Comparison of ENCODE assay signal across 8 mouse cellular contexts in the genomic region with DNA sequence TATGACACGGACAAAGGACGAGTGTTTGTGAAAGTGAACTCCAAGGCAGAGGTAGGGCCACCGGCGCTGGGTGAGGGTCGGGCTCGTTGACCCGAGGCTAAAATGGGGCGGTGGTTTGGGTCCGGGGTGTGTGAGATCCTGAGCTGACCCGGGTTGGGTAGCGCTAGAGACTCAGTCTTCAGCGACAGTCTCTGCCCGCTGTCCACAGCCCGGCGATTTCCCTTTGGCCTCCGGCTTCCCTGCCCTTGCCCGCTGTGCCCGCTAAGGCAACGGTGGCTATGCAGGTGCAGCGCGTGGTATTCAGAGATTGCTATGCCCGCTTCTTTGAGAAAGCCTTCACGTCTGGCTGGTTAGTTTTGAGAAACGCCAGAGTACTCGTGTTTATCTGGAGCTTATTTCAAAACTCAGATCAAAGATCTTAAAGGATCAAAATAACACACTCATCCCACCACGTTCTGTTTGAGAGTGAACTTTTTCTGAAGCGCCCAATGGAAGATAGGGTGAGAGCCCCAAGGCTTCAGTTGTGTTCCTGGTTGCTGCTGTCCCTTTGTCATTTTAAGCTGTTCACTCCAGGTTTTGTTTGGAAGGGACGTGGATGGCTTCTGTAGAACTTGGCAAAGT. TPM values are rescaled to one million over a fixed set of nuclear protein-coding genes. Genes with fewer than 3 reads are reported as not detected.
DNase-seq lines count a peak whose midpoint lies in the region; ATAC-seq lines count a peak whose summit lies in the region.

No protein-coding gene starts in this region.

- H3K9ac ChIP-seq in heart, embryonic 15.5 days, result peak overlapping the region; percentile 81
- H3K9ac ChIP-seq in hindbrain, embryonic 16.5 days (ENCODE audit: low read depth, low read length), result peak overlapping the region; percentile 72

- H3K27ac ChIP-seq in heart, embryonic 15.5 days, result peak overlapping the region; percentile 82
- H3K27ac ChIP-seq in brown adipose tissue, adult 24 weeks (replicated peaks; ENCODE audit: low read depth, low read length), result peak overlapping the region; percentile 44; the same call in 1 of the 2 replicates
- H3K27ac ChIP-seq in hindbrain, embryonic 16.5 days (ENCODE audit: low read depth, low read length), result peak overlapping the region; percentile 21; the same call in 1 of the 2 replicates

- H3K36me3 ChIP-seq in heart, embryonic 15.5 days, result no peaks in the 10 kb centered on the region
- no peaks in the 10 kb centered on the region for H3K36me3 ChIP-seq in hindbrain, embryonic 16.5 days (ENCODE audit: control insufficient read depth, insufficient read depth, low read length)
- H3K36me3 ChIP-seq in megakaryocyte, embryonic 14.5 days (replicated peaks; ENCODE audit: low read length), result peaks cover 19% of the 10 kb centered on the region

- H3K27me3 ChIP-seq in heart, embryonic 15.5 days, result no peaks in the 10 kb centered on the region
- no peaks in the 10 kb centered on the region for H3K27me3 ChIP-seq in hindbrain, embryonic 16.5 days (replicated peaks; ENCODE audit: control insufficient read depth, insufficient read depth, low read length)
- no peaks in the 10 kb centered on the region for H3K27me3 ChIP-seq in megakaryocyte, embryonic 14.5 days (replicated peaks)

- peak overlapping the region; percentile 83 for H3K4me3 ChIP-seq in heart, embryonic 15.5 days
- peak overlapping the region; percentile 93 for H3K4me3 ChIP-seq in brown adipose tissue, adult 24 weeks (ENCODE audit: insufficient read depth, low read depth, low read length)
- peak overlapping the region; percentile 65 for H3K4me3 ChIP-seq in hindbrain, embryonic 16.5 days (ENCODE audit: low read length)
- peak overlapping the region; percentile 97 for H3K4me3 ChIP-seq in megakaryocyte, embryonic 14.5 days (replicated peaks)

- intact Hi-C loops in left cerebral cortex, postnatal 14 days (cut with DNase I), result loop anchor here (5.0 kb wide), 1 partner anchor 34 kb away; a partner anchor contains a TSS

- ATAC-seq in heart, embryonic 15.5 days (replicated peaks; ENCODE audit: insufficient number of reproducible peaks, insufficient read depth, low FRiP score, low read depth), result no peak; the same call in none of the 2 replicates
- no peak; the same call in 1 of the 2 replicates for ATAC-seq in hindbrain, embryonic 16.5 days

- 1% methylated on average over 28 of the region's 28 CpGs for WGBS in heart, embryonic 15.5 days
- under 1% methylated on average over 28 of the region's 28 CpGs for WGBS in hindbrain, embryonic 16.5 days

- no peak for DNase-seq in heart, adult 11 months
- no peak for DNase-seq in embryo, embryonic 11 days
- no peak for DNase-seq in layer of hippocampus, postnatal 25 days (ENCODE audit: extremely low spot score in 1 of 2, low spot score in 1 of 2)
- no peak for DNase-seq in left cerebral cortex, postnatal 14 days (ENCODE audit: low spot score in 2 of 2)

- peaks cover 13% of the 10 kb centered on the region for H3K4me1 ChIP-seq in heart, embryonic 15.5 days (replicated peaks)
- H3K4me1 ChIP-seq in brown adipose tissue, adult 24 weeks (ENCODE audit: control insufficient read depth, insufficient read depth, insufficient read length, low read length), result peaks cover 3% of the 10 kb centered on the region; the same call in 1 of the 2 replicates
- peaks cover 11% of the 10 kb centered on the region for H3K4me1 ChIP-seq in hindbrain, embryonic 16.5 days (ENCODE audit: control insufficient read depth, insufficient read depth, low read depth, low read length)
- peaks cover 26% of the 10 kb centered on the region for H3K4me1 ChIP-seq in megakaryocyte, embryonic 14.5 days

- peak overlapping the region; percentile 88 for H3K4me2 ChIP-seq in heart, embryonic 15.5 days
- H3K4me2 ChIP-seq in hindbrain, embryonic 16.5 days (ENCODE audit: low read length), result peak overlapping the region; percentile 56

- H3K9me3 ChIP-seq in heart, embryonic 15.5 days (replicated peaks), result no peaks in the 10 kb centered on the region
- no peaks in the 10 kb centered on the region for H3K9me3 ChIP-seq in hindbrain, embryonic 16.5 days (ENCODE audit: control insufficient read depth, low read length)
- no peaks in the 10 kb centered on the region for H3K9me3 ChIP-seq in megakaryocyte, embryonic 14.5 days

RNA-seq across cellular contexts. Expression of a gene that starts 0.5 kb away (rescaled TPM):
- 5.8 and 6.2 TPM in 2 replicates for polyA plus RNA-seq in heart, embryonic 15.5 days (2015; fragmentation: Nextera tagmentation; extraction: Ambion mirVana)
- 24.6 TPM in 2 replicates for polyA plus RNA-seq in brown adipose tissue, adult 24 weeks (2012; ENCODE audit: insufficient read depth, insufficient read length, missing spikeins)
- polyA plus RNA-seq in hindbrain, embryonic 16.5 days (2015; fragmentation: Nextera tagmentation; extraction: Ambion mirVana), result 8.3 and 12.2 TPM in 2 replicates
- 0.48 TPM in 1 of 2 replicates, not detected in the other for polyA plus RNA-seq in megakaryocyte, embryonic 14.5 days (2012; ENCODE audit: insufficient read depth, low replicate concordance)
- 10 to 100 TPM; 50.9 to 51.0 TPM for total RNA-seq in layer of hippocampus, postnatal 25 days (2021)
- 10 to 100 TPM; 32.9 to 34.5 TPM for total RNA-seq in left cerebral cortex, postnatal 14 days (2021)

RNA-seq across cellular contexts. Expression of a gene that starts 13.1 kb away (rescaled TPM):
- polyA plus RNA-seq in heart, embryonic 15.5 days (2015; fragmentation: Nextera tagmentation; extraction: Ambion mirVana), result 11.7 and 14.9 TPM in 2 replicates
- 30.2 and 39.7 TPM in 2 replicates for polyA plus RNA-seq in brown adipose tissue, adult 24 weeks (2012; ENCODE audit: insufficient read depth, insufficient read length, missing spikeins)
- polyA plus RNA-seq in hindbrain, embryonic 16.5 days (2015; fragmentation: Nextera tagmentation; extraction: Ambion mirVana), result 7.7 and 7.8 TPM in 2 replicates
- not detected in 2 replicates for polyA plus RNA-seq in megakaryocyte, embryonic 14.5 days (2012; ENCODE audit: insufficient read depth, low replicate concordance)
- total RNA-seq in layer of hippocampus, postnatal 25 days (2021), result 10 to 100 TPM; 40.2 to 41.3 TPM
- total RNA-seq in left cerebral cortex, postnatal 14 days (2021), result 10 to 100 TPM; 31.1 to 35.2 TPM

RNA-seq across cellular contexts. Expression of a gene that starts 30.1 kb away (rescaled TPM):
- 17.3 and 25.2 TPM in 2 replicates for polyA plus RNA-seq in heart, embryonic 15.5 days (2015; fragmentation: Nextera tagmentation; extraction: Ambion mirVana)
- 15.3 and 19.6 TPM in 2 replicates for polyA plus RNA-seq in brown adipose tissue, adult 24 weeks (2012; ENCODE audit: insufficient read depth, insufficient read length, missing spikeins)
- polyA plus RNA-seq in hindbrain, embryonic 16.5 days (2015; fragmentation: Nextera tagmentation; extraction: Ambion mirVana), result 60.8 and 64.2 TPM in 2 replicates
- polyA plus RNA-seq in megakaryocyte, embryonic 14.5 days (2012; ENCODE audit: insufficient read depth, low replicate concordance), result 3.3 and 5.3 TPM in 2 replicates
- total RNA-seq in layer of hippocampus, postnatal 25 days (2021), result 10 to 100 TPM; 41.7 to 46.2 TPM
- total RNA-seq in left cerebral cortex, postnatal 14 days (2021), result 10 to 100 TPM; 45.9 to 48.2 TPM

RNA-seq across cellular contexts. Expression of a gene that starts 33.6 kb away (rescaled TPM):
- 6.2 and 7.0 TPM in 2 replicates for polyA plus RNA-seq in heart, embryonic 15.5 days (2015; fragmentation: Nextera tagmentation; extraction: Ambion mirVana)
- polyA plus RNA-seq in brown adipose tissue, adult 24 weeks (2012; ENCODE audit: insufficient read depth, insufficient read length, missing spikeins), result 5.1 and 5.5 TPM in 2 replicates
- polyA plus RNA-seq in hindbrain, embryonic 16.5 days (2015; fragmentation: Nextera tagmentation; extraction: Ambion mirVana), result 13.6 and 14.1 TPM in 2 replicates
- polyA plus RNA-seq in megakaryocyte, embryonic 14.5 days (2012; ENCODE audit: insufficient read depth, low replicate concordance), result 0.30 and 1.5 TPM in 2 replicates
- 10 to 100 TPM; 62.5 to 66.8 TPM for total RNA-seq in layer of hippocampus, postnatal 25 days (2021)
- total RNA-seq in left cerebral cortex, postnatal 14 days (2021), result 10 to 100 TPM; 42.2 to 44.7 TPM

Comparison
In these comparisons a context has a peak if more than half of its experiments do, and no peak if none do; other contexts are left out.
1. H3K27ac ChIP-seq: peak in every context shown above with its lines; median percentile 82 in heart, embryonic 15.5 days; 44 in brown adipose tissue, adult 24 weeks; 21 in hindbrain, embryonic 16.5 days.